Mouse (Mus musculus) brown adipose tissue, adult 24 weeks (tissue): ENCODE data around the gene Defb47. TPM values are rescaled to one million over a fixed set of nuclear protein-coding genes. Genes with fewer than 3 reads are reported as not detected.

Experiments used
- H3K27ac ChIP-seq: fragments of 200-500 bp; replicated peaks from 2 replicates; pipeline ENCODE4 v1.5.1; 2012; ENCODE audit warnings: low read depth, mild to moderate bottlenecking, low read length
- H3K4me1 ChIP-seq: fragments of 200-500 bp; 2 replicates; pipeline ENCODE4 v1.6.1; 2012; ENCODE audit warnings: low read length, mixed read lengths; ENCODE audit not compliant: control insufficient read depth, insufficient read depth, insufficient read length
- H3K4me3 ChIP-seq: fragments of 200-500 bp; 2 replicates; pipeline ENCODE4 v1.5.1; 2012; ENCODE audit warnings: low read depth, mild to moderate bottlenecking, low read length, moderate library complexity; ENCODE audit not compliant: insufficient read depth
- polyA plus RNA-seq: library from polyadenylated mRNA; stranded (reverse); fragments of >200 nt; gene quantifications from 2 replicates; pipeline ENCODE4 v1.2.4, GENCODE M21; 2012; ENCODE audit not compliant: missing spikeins, insufficient read depth, insufficient read length

Gene Defb47
- polyA plus RNA-seq, 1 experiment: not detected

DNA sequence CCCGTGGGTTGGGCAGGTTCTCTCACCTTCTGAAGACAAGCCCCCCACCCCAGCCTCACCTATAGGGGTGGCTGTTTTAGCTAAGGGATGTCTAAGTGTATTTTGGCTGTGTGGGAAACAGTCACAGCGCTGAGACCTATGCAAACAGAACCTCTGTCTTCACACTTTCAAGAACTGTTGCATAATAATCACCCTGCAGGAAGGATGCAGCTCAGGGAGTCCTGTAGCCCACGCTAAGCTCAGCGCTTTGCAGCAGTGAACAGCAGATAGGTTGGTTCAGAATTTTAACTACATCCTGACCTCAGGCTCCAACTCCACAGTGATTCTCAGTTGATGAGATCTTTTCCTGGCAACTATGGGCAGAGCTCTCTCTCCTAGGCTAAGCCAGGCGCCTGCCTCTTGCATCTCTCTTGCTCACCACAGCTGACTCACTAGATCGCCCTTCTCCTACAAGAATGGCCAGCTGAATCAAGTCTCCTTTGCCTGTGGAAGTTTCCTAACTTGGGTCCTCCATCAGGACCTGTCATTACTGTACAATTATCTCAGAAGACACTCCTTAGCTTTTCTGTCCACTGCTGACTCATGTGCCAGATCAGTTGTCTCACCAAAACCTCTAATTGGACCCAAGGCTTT, 22.8 kb downstream of the Defb47 start:
- H3K4me3 ChIP-seq: no peak overlapping the region
- no peak overlapping the region for H3K27ac ChIP-seq
- no peaks in the 10 kb centered on the region for H3K4me1 ChIP-seq

- Histone ChIP-seq H3K27ac (no peak within 1 kb of the TSS), H3K4me1 (no peaks in the 10 kb centered on the region)
Measured at GRCm38 (mm10) chr14:63046691-63047090, 48.8 kb downstream of the Defb47 start, which contains the start of gene Defb42. TSS of gene Defb42 (plus strand) at chr14:63046991.

GRCm38 (mm10) chr14:63049910-63050370, 52.1 kb downstream of the Defb47 start, which contains the start of gene Defb30:
TSS of gene Defb30 (minus strand) at chr14:63049960.
- Histone ChIP-seq H3K27ac (no peak within 1 kb of the TSS), H3K4me3 (no peak within 1 kb of the TSS), H3K4me1 (no peaks in the 10 kb centered on the region)

More at GRCm38 (mm10) chr14:63046691-63047090, 48.8 kb downstream of the Defb47 start, which contains the start of gene Defb42:
- no peak within 1 kb of the TSS for H3K4me3 ChIP-seq

Other genes with a start within 250 kb of the Defb47 start
- 7.1 and 9.3 TPM in 2 replicates for gene Ints6, start 236.9 kb upstream of the Defb47 start, polyA plus RNA-seq
- gene Wdfy2, start 160.4 kb upstream of the Defb47 start, polyA plus RNA-seq: 8.7 and 9.6 TPM in 2 replicates
- gene Defb48, start 13.6 kb upstream of the Defb47 start, polyA plus RNA-seq: not detected in 2 replicates
- gene Defb43, start 13.7 kb downstream of the Defb47 start, polyA plus RNA-seq: not detected in 2 replicates
- gene Defb42, start 48.9 kb downstream of the Defb47 start, polyA plus RNA-seq: 6.4 and 13.1 TPM in 2 replicates
- gene Defb30, start 51.9 kb downstream of the Defb47 start, polyA plus RNA-seq: not detected in 2 replicates